Comparison of ENCODE assay signal across 14 mouse cellular contexts in genomic region chr3:103641301-103641700, GRCm38 (mm10). TPM values are rescaled to one million over a fixed set of nuclear protein-coding genes. Genes with fewer than 3 reads are reported as not detected.
A peak's percentile ranks its signal among the peaks of the same experiment; 100 is the strongest.
DNase-seq lines count a peak whose midpoint lies in the region; ATAC-seq lines count a peak whose summit lies in the region.
"Had no signal": no experiment of that assay in that cellular context is flagged by ENCODE, and none has a peak within 500 bp of the region (broad histone marks: within the 10 kb centered on the region; RNA-seq: fewer than 3 reads in every experiment).

No protein-coding gene starts in this region.

- no peaks in the 10 kb centered on the region for H3K36me3 ChIP-seq in neural tube, embryonic 11.5 days (ENCODE audit: control insufficient read depth, insufficient read depth, low read length)
- no peaks in the 10 kb centered on the region for H3K36me3 ChIP-seq in neural tube, embryonic 14.5 days (ENCODE audit: control insufficient read depth, insufficient read depth, low read length)
- H3K36me3 ChIP-seq: embryonic facial prominence, embryonic 12.5 days had no signal

- no peaks in the 10 kb centered on the region for H3K9me3 ChIP-seq in neural tube, embryonic 11.5 days (ENCODE audit: control insufficient read depth, low read length)
- no peaks in the 10 kb centered on the region for H3K9me3 ChIP-seq in neural tube, embryonic 14.5 days (ENCODE audit: control insufficient read depth, low read length)
- H3K9me3 ChIP-seq: embryonic facial prominence, embryonic 12.5 days had no signal

- no peak overlapping the region for H3K4me3 ChIP-seq in neural tube, embryonic 11.5 days (ENCODE audit: low read depth, low read length)
- H3K4me3 ChIP-seq in neural tube, embryonic 14.5 days (ENCODE audit: low read depth, low read length) = no peak overlapping the region
- H3K4me3 ChIP-seq: embryonic facial prominence, embryonic 12.5 days had no signal

- peaks cover 4% of the 10 kb centered on the region; the same call in 1 of the 2 replicates for H3K4me1 ChIP-seq in neural tube, embryonic 11.5 days (ENCODE audit: control insufficient read depth, insufficient read depth, low read length)
- no peaks in the 10 kb centered on the region for H3K4me1 ChIP-seq in neural tube, embryonic 14.5 days (ENCODE audit: control insufficient read depth, insufficient read depth, low read length)
- H3K4me1 ChIP-seq: embryonic facial prominence, embryonic 12.5 days had no signal

- no peak overlapping the region for H3K4me2 ChIP-seq in neural tube, embryonic 11.5 days (ENCODE audit: low read depth)
- no peak overlapping the region for H3K4me2 ChIP-seq in neural tube, embryonic 14.5 days (ENCODE audit: low read depth, low read length)
- H3K4me2 ChIP-seq: embryonic facial prominence, embryonic 12.5 days; liver, embryonic 11.5 days had no signal

- DNase-seq in CD4-positive, CD25-positive, alpha-beta regulatory T cell, adult 2 months (ENCODE audit: low read depth, low spot score) = peak; percentile 7
- DNase-seq in neural tube, embryonic 11.5 days (ENCODE audit: low spot score) = peak; percentile 36
- no peak for DNase-seq in neural tube, embryonic 10.5 days (ENCODE audit: extremely low spot score, low spot score)
- DNase-seq in cerebellum, postnatal 25 days = no peak
- no peak for DNase-seq in cerebellum, postnatal 14 days
- no peak for DNase-seq in testis, postnatal 10 days (ENCODE audit: low spot score)
- DNase-seq: cerebellum, adult 8-10 months had no signal

- no peak for ATAC-seq in CD4-positive, CD25-positive, alpha-beta regulatory T cell, adult 4 months
- ATAC-seq in neural tube, embryonic 11.5 days (ENCODE audit: insufficient read depth, low FRiP score, low TSS enrichment) = no peak
- ATAC-seq in neural tube, embryonic 14.5 days (ENCODE audit: low read depth) = peak; percentile 34; the same call in 1 of the 2 replicates
- ATAC-seq: activated CD4-positive, CD25-positive, alpha-beta regulatory T cell, adult 4 months; lung, postnatal 0 days had no signal

- H3K27ac ChIP-seq in neural tube, embryonic 11.5 days (ENCODE audit: low read depth, low read length) = no peak overlapping the region
- H3K27ac ChIP-seq in neural tube, embryonic 14.5 days (ENCODE audit: low read depth, low read length) = peak overlapping the region; percentile 34; the same call in 1 of the 2 replicates
- H3K27ac ChIP-seq: embryonic facial prominence, embryonic 12.5 days had no signal

- H3K9ac ChIP-seq in neural tube, embryonic 11.5 days (ENCODE audit: low read length) = no peak overlapping the region
- no peak overlapping the region for H3K9ac ChIP-seq in neural tube, embryonic 14.5 days (replicated peaks; ENCODE audit: low read depth, low read length)
- H3K9ac ChIP-seq: embryonic facial prominence, embryonic 12.5 days had no signal

- H3K27me3 ChIP-seq in neural tube, embryonic 11.5 days (ENCODE audit: control insufficient read depth, insufficient read depth, low read length) = no peaks in the 10 kb centered on the region
- H3K27me3 ChIP-seq in neural tube, embryonic 14.5 days (ENCODE audit: control insufficient read depth, insufficient read depth, low read length) = no peaks in the 10 kb centered on the region
- H3K27me3 ChIP-seq: embryonic facial prominence, embryonic 12.5 days had no signal

- WGBS in neural tube, embryonic 11.5 days = 49% methylated on average over 7 of the region's 7 CpGs
- 33% methylated on average over 7 of the region's 7 CpGs for WGBS in neural tube, embryonic 14.5 days

RNA-seq across cellular contexts. Expression of gene Atg4a-ps, which starts 4.6 kb away (rescaled TPM):
- polyA plus RNA-seq in CD4-positive, CD25-positive, alpha-beta regulatory T cell, adult 4 months (2017; shearing (Covaris generic)) = 1 to 10 TPM; 1.2 to 2.4 TPM
- 0.13 TPM in 1 of 2 replicates, not detected in the other for polyA plus RNA-seq in neural tube, embryonic 11.5 days (2014; fragmentation: Nextera tagmentation; extraction: Ambion mirVana)
- 0.26 TPM in 1 of 2 replicates, not detected in the other for polyA plus RNA-seq in neural tube, embryonic 14.5 days (2014; fragmentation: Nextera tagmentation; extraction: Ambion mirVana)
- polyA plus RNA-seq: spleen, adult 2 months had no signal

Comparison
In these comparisons a context has a peak if more than half of its experiments do, and no peak if none do; other contexts are left out.
1. DNase-seq: peak in CD4-positive, CD25-positive, alpha-beta regulatory T cell, adult 2 months (single experiment) and neural tube, embryonic 11.5 days (single experiment); none in neural tube, embryonic 10.5 days (single experiment), cerebellum, postnatal 25 days (0 of 2), cerebellum, postnatal 14 days (0 of 2) and testis, postnatal 10 days (single experiment).